Mouse (Mus musculus) testis, adult 2 months (tissue): Measurements from ENCODE around the gene Map3k12.

Experiments
- CTCF ChIP-seq: fragments of 200-500 bp; IDR thresholded peaks from 2 replicates; pipeline ENCODE4 v1.5.1; 2012; ENCODE audit warnings: low read depth, mild to moderate bottlenecking, inconsistent platforms, low read length, moderate library complexity; ENCODE audit not compliant: control insufficient read depth, insufficient read depth, insufficient replicate concordance
- POLR2A ChIP-seq: fragments of 200-500 bp; IDR thresholded peaks from 2 replicates; pipeline ENCODE4 v1.6.1; 2012; ENCODE audit warnings: low read depth, mild to moderate bottlenecking, inconsistent platforms, low read length, moderate library complexity; ENCODE audit not compliant: control insufficient read depth

GRCm38 (mm10) chr15:102461430-102462075 lies 55.3 kb downstream of the Map3k12 start:
- TF ChIP-seq POLR2A (no peak), CTCF (no peak)
